Mouse (Mus musculus) heart, postnatal 0 days (tissue): ENCODE measurements around the gene Zfp324.

Experiments used
- CTCF ChIP-seq: IDR thresholded peaks from 2 replicates; pipeline ENCODE4 v1.5.1; 2016; ENCODE audit warnings: antibody characterized with exemption, control low read depth, low read depth
- EP300 ChIP-seq: IDR thresholded peaks from 2 replicates; pipeline ENCODE4 v1.6.1; 2016; ENCODE audit warnings: antibody characterized with exemption, low read depth

GRCm38 (mm10) chr7:12927191-12927680, 38.4 kb upstream of the Zfp324 start, which contains the start of gene Rnf225:
- TF ChIP-seq CTCF, result no peak
- TF ChIP-seq EP300, result no peak
